Mouse (Mus musculus): ENCODE measurements around the gene Aebp2. TPM values are rescaled to one million over a fixed set of nuclear protein-coding genes. Genes with fewer than 3 reads are reported as not detected.
"Not testable (repeated sequence)": the region's sequence is repeated elsewhere in the genome, so short reads cannot be mapped to it uniquely, and the experiment has no call there.

Gene Aebp2
- total RNA-seq, 2 experiments from 2014 or later, result 67.1 to 67.2 TPM

DNA sequence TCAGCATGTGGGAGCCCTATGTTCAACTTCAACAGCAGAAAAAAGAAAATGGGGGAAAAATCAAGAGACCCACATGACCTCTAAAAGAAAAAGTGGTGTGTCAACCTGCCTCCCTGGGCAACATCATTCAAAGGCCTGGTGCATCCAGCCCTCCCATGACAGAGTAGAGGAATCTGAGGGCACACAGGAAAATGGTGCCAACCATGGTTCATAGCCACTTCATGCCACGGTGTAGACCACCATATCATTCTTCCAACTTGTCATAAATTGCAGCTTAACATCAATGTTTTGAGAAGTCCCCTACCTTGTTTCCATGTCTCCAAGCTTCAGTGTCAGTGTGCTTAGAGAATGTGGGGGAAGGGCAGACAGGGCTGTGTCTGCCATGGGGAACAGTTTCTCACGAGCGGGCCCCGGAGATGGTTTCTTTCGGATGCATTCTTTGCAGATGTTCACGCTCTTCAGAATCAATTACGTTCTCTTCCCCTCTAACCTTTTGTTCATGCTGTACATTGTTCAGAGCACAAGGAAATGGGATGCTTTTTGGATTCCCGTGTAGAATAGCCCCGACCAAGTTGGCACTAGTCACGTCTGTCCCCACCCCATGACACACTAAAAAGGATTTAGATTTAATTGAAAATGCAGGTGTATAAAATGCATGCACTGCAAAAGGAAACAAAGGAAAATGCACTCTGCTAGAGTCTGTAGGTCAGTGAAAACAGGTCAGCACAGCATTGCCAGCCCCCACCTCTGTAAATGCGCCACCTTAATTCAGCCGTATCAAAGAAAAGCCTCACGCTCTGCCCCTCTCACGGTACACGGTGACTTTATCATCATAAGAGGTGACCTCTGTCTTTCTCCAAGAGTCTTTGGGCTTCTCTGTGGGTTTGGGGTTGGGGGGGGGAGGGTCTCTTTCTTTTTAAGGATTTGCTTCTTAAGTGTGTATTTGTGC, 24.8 kb upstream of the Aebp2 start:
- Histone ChIP-seq H3K27ac (no peak overlapping the region), H3K4me3 (no peak overlapping the region)
- no peak for TF ChIP-seq CTCF (IDR thresholded peaks at IDR 0.05)
- DNase-seq (ENCODE audit: extremely low spot score in 1 of 2, low spot score in 2 of 2), result no peak
- intact Hi-C loops (cut with DNase I), result no loop called here

DNA sequence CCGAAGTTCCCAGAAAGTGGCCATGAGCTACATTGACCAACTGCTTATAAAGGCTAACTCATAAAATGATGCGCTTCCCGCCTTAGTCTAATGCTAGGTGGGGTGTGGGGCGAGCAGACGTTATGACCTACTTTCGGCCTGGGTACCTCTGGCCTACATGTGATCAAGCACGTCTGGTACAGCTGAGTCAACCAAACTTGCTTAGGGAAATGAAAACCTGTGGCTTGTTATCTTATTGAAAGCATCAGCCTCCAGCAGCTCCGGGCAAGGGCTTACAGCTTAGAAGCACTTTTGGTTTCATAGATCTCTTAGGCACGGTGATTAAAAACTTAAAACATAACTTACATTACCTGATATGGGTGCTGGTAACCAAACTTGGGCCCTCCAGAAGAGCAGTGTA, 23.9 kb upstream of the Aebp2 start:
- intact Hi-C loops (cut with DNase I), result no loop called here
- no peak for TF ChIP-seq CTCF (IDR thresholded peaks at IDR 0.05)
- Histone ChIP-seq H3K4me3 (no peak overlapping the region), H3K27ac (no peak overlapping the region)
- DNase-seq (ENCODE audit: extremely low spot score in 1 of 2, low spot score in 2 of 2), result no peak

DNA sequence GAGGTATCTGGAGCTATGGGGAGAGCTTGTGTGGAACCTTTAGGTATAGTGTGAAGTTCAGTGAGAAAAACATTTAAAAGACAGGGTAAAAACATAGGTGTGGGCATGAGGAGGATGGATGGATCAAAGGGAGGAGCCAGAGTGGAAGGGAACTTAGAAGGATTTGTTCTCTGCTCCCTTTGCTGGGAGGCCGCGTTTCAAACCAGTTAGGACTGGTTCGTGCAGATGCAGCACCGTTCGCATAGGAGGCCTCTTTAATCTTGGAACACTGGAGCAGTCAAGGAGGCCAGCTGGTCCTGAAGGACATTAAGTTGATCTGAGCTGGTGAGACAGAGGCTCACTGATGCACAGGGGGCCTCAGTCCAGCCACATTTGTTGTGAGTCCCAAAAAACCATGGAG, 23.1 kb upstream of the Aebp2 start:
- no peak overlapping the region for H3K4me3 ChIP-seq
- TF ChIP-seq CTCF (IDR thresholded peaks at IDR 0.05), result no peak
- intact Hi-C loops (cut with DNase I), result no loop called here
- H3K27ac ChIP-seq, result no peak overlapping the region
- DNase-seq (ENCODE audit: extremely low spot score in 1 of 2, low spot score in 2 of 2), result no peak

DNA sequence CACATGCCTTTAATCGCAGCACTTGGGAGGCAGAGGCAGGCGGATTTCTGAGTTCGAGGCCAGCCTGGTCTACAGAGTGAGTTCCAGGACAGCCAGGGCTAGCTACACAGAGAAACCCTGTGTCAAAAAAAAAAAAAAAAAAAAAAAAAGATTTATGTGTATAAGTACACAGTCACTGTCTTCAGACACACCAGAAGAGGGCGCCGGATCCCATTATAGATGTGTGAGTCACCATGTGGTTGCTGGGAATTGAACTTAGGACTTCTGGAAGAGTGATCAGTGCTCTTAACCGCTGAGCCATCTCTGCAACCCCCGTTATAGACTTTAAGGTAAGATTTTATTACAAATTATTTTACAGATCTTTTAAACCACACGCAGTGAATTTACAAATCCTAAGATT, 21.8 kb upstream of the Aebp2 start:
- TF ChIP-seq CTCF (IDR thresholded peaks at IDR 0.05), result peak; percentile 30
- intact Hi-C loops (cut with DNase I); DNase-seq (ENCODE audit: extremely low spot score in 1 of 2, low spot score in 2 of 2); H3K27ac ChIP-seq; H3K4me3 ChIP-seq: not testable (repeated sequence)

DNA sequence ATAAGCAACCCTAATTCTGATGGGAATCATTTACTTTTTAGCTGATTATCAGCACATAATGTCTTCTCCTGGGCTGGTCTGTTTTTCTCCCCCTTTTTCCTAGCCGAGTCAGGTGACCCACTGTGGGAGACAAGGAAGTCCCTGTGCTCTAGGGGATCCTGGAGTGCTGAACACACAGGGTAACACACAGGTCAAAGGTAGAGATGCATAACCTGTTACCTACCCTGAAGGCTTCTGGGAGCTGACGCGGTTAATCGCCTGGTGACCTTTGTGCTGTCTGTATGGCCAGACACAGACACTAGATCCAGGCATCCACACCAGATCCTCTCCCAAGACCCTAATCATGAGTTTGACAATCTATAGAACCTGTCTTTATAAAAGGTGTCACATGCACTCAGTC, 21.3 kb upstream of the Aebp2 start:
- intact Hi-C loops (cut with DNase I), result no loop called here
- DNase-seq (ENCODE audit: extremely low spot score in 1 of 2, low spot score in 2 of 2), result no peak
- H3K4me3 ChIP-seq, result no peak overlapping the region
- no peak for TF ChIP-seq CTCF (IDR thresholded peaks at IDR 0.05)
- H3K27ac ChIP-seq, result no peak overlapping the region

DNA sequence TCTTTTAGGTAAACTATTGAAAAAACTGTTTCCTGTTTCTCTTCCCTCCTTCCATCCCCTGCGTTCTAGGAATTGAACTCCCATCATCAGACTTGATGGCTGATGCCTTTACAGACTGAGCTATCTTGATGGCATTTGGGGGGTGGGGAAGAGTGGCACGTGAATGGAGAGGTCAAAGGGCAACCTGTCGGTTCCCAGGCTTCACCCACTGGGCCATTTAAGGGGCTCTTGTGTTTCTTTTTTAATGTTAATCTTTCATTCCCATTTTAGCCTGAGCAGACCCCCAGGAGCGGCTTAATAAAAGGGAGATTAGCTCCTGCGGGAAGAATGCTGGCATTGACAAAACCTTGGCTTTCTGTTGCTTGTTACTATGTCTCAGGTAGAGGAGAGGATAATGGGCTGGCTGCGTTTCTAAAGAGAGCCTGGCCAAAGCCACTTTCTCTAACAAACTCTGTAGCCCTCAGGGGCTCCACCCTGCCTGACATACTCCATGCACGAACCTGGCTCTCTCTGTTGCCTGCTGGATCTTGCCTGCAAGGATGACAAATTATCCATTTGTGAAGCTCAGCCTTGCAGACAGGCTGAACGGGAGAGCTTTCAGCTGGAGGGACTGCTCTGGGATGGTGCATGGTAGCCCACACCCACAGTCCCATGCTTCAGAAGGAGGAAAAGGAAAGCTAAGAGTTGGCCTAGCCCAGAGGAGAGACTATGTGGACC, 19.1 kb upstream of the Aebp2 start:
- intact Hi-C loops (cut with DNase I), result no loop called here
- Histone ChIP-seq H3K4me3 (no peak overlapping the region), H3K27ac (no peak overlapping the region)
- TF ChIP-seq CTCF (IDR thresholded peaks at IDR 0.05), result no peak
- no peak for DNase-seq (ENCODE audit: extremely low spot score in 1 of 2, low spot score in 2 of 2)

DNA sequence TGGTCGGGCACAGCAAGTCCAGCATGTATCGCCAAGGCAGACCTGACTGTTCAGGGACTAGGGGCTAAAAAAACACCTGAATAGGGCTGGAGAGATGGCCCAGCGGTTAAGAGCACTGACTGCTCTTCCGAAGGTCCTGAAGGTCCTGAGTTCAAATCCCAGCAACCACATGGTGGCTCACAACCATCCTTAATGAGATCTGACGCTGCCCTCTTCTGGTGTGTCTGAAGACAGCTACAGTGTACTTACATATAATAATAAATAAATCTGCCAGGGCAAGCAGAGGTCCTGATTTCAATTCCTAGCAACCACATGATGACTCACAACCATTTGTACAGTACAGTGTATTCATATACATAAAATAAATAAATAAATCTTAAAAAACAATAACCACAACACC, 17.3 kb upstream of the Aebp2 start:
- intact Hi-C loops (cut with DNase I); H3K27ac ChIP-seq; H3K4me3 ChIP-seq; DNase-seq (ENCODE audit: extremely low spot score in 1 of 2, low spot score in 2 of 2): not testable (repeated sequence)
- TF ChIP-seq CTCF (IDR thresholded peaks at IDR 0.05), result peak; percentile 8

DNA sequence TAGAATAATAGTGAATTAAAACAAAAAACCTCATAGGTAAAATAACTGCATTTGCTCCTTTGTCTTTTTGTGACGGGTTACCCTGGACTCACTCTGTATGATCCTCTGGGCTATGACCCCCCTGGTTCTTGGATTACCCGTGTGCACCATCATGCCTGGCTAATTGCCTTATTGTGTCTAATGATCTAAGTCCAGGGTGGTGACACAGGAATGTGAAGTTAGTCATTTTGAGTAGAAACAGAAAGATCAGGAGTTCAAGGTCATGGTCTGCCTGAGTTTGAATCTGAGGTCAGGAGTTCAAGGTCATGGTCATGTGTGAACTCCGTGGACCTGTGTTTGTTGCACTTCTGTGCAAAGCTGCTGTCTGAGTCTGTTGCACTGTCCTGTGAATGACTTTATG, 16.7 kb upstream of the Aebp2 start:
- no peak for DNase-seq (ENCODE audit: extremely low spot score in 1 of 2, low spot score in 2 of 2)
- no peak for TF ChIP-seq CTCF (IDR thresholded peaks at IDR 0.05)
- Histone ChIP-seq H3K4me3 (no peak overlapping the region), H3K27ac (no peak overlapping the region)
- intact Hi-C loops (cut with DNase I), result no loop called here

DNA sequence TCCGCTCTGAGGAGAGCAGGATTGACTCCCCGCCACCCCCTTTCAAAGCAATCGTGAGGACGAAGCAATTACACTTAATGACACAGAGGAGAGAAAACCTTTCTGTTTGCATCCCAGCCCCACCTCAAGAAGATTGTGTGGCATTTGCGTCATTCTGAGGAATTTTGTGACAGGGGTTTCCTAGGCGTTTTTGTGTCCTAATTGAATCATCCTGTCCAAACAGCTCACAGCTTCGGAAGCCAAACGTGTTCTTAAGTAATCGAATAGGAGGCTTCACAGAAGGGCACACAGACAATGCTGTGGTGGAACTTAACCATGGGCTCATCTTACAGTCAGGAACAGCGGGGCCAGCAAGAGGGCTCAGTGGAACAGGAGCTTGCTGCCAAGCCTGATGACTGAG, 15.9 kb upstream of the Aebp2 start:
- no peak for DNase-seq (ENCODE audit: extremely low spot score in 1 of 2, low spot score in 2 of 2)
- no peak for TF ChIP-seq CTCF (IDR thresholded peaks at IDR 0.05)
- Histone ChIP-seq H3K4me3 (no peak overlapping the region), H3K27ac (no peak overlapping the region)
- intact Hi-C loops (cut with DNase I), result no loop called here

DNA sequence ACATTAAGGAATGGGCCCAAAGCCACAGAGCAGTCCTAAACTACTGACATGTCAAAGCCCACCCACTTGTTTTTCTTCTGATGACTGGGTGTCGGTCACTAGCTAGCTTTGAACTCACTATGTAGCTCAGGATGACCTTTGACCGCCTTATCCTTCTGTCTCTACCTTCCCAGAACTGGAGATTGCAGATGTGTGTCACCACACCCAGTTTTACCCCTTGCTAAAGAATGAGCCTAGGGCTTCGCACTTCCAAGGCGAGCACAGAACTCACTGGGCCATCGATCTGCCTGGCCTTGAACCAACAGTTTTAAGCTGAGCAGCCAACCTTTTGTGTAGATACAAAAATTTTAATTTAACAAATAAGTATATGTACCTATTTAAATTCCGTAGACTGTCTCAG, 13.8 kb upstream of the Aebp2 start:
- Histone ChIP-seq H3K4me3 (no peak overlapping the region), H3K27ac (no peak overlapping the region)
- DNase-seq (ENCODE audit: extremely low spot score in 1 of 2, low spot score in 2 of 2), result no peak
- intact Hi-C loops (cut with DNase I), result no loop called here
- no peak for TF ChIP-seq CTCF (IDR thresholded peaks at IDR 0.05)

DNA sequence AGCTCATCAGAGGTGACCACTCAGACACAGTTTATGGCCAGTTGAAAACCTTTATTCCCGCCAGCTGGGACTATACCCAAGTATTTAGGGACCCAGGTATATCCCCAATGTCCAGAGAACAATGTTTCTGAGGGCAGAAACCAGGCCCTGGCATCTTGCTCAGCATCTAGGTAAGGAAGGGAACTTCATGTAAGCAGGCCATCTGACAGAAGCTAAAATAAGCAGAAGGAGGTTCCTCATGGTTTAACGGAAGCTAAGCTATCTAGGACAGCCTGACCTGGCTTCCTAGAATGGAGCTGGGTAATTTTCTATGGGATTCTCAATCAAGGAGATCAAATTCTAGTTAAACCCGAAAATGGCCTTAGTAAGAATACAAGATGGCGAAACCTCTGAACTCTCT, 12.9 kb upstream of the Aebp2 start:
- intact Hi-C loops (cut with DNase I), result no loop called here
- Histone ChIP-seq H3K27ac (no peak overlapping the region), H3K4me3 (no peak overlapping the region)
- TF ChIP-seq CTCF (IDR thresholded peaks at IDR 0.05), result no peak
- no peak for DNase-seq (ENCODE audit: extremely low spot score in 1 of 2, low spot score in 2 of 2)

DNA sequence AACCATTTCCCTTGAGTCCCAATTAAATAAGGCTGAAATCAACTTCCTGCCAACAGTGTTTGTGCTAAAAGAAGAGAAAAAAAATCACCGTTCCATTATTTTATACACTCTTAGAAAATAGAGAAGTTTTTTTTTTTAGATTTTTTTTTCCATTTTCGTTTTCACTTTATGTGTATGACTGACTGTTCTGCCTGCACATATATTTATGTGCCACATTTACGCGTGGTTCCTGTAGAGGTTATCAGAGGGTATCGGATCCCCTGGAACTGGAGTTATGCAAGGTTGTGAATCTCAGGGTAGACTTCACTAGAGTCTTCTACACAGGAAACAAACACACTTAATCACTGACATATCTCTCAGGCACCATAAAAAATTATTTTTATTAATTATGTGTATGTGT, 12.3 kb upstream of the Aebp2 start:
- Histone ChIP-seq H3K27ac (no peak overlapping the region), H3K4me3 (no peak overlapping the region)
- intact Hi-C loops (cut with DNase I), result no loop called here
- no peak for DNase-seq (ENCODE audit: extremely low spot score in 1 of 2, low spot score in 2 of 2)
- TF ChIP-seq CTCF (IDR thresholded peaks at IDR 0.05), result no peak

Data from left cerebral cortex, adult 2 months (tissue).